Mouse (Mus musculus): ENCODE measurements around the gene Lrrc55.

The Lrrc55 gene

GRCm38 (mm10) chr2:85172071-85172762 is 24.8 kb downstream of the Lrrc55 start:
- DNase-seq (ENCODE audit: low read depth, low spot score), result no peak

GRCm38 (mm10) chr2:85168327-85168726 is 28.7 kb downstream of the Lrrc55 start:
- no peak for DNase-seq (ENCODE audit: low read depth, low spot score)

- DNase-seq (ENCODE audit: low read depth, low spot score), result no peak
These were observed 29.4 kb downstream of the Lrrc55 start for GRCm38 (mm10) chr2:85167624-85168023.

GRCm38 (mm10) chr2:85163311-85164047 is 33.5 kb downstream of the Lrrc55 start:
- no peak for DNase-seq (ENCODE audit: low read depth, low spot score)

GRCm38 (mm10) chr2:85161638-85162093 is 35.3 kb downstream of the Lrrc55 start:
- no peak for DNase-seq (ENCODE audit: low read depth, low spot score)

GRCm38 (mm10) chr2:85160901-85161637 is 35.9 kb downstream of the Lrrc55 start:
- no peak for DNase-seq (ENCODE audit: low read depth, low spot score)

- DNase-seq (ENCODE audit: low read depth, low spot score), result no peak
These were observed 39.6 kb downstream of the Lrrc55 start for GRCm38 (mm10) chr2:85157382-85157781.

GRCm38 (mm10) chr2:85156136-85156535 is 40.9 kb downstream of the Lrrc55 start:
- no peak for DNase-seq (ENCODE audit: low read depth, low spot score)

- no peak for DNase-seq (ENCODE audit: low read depth, low spot score)
These were observed 41.7 kb downstream of the Lrrc55 start for GRCm38 (mm10) chr2:85155334-85155733.

GRCm38 (mm10) chr2:85151233-85151632 is 45.8 kb downstream of the Lrrc55 start:
- DNase-seq (ENCODE audit: low read depth, low spot score), result no peak

- DNase-seq (ENCODE audit: low read depth, low spot score), result no peak
These were observed 46.6 kb downstream of the Lrrc55 start for GRCm38 (mm10) chr2:85150373-85150772.

GRCm38 (mm10) chr2:85147481-85147880 is 49.5 kb downstream of the Lrrc55 start:
- DNase-seq (ENCODE audit: low read depth, low spot score), result no peak

- no peak for DNase-seq (ENCODE audit: low read depth, low spot score)
These were observed 51.7 kb downstream of the Lrrc55 start for GRCm38 (mm10) chr2:85145346-85145745.

GRCm38 (mm10) chr2:85144908-85145307 is 52.1 kb downstream of the Lrrc55 start:
- no peak for DNase-seq (ENCODE audit: low read depth, low spot score)

- DNase-seq (ENCODE audit: low read depth, low spot score), result no peak
These were observed 56.2 kb downstream of the Lrrc55 start for GRCm38 (mm10) chr2:85140833-85141232.

GRCm38 (mm10) chr2:85139846-85140245 is 57.2 kb downstream of the Lrrc55 start:
- DNase-seq (ENCODE audit: low read depth, low spot score), result no peak

GRCm38 (mm10) chr2:85139393-85139792 is 57.6 kb downstream of the Lrrc55 start:
- DNase-seq (ENCODE audit: low read depth, low spot score), result no peak

- no peak for DNase-seq (ENCODE audit: low read depth, low spot score)
These were observed 58.9 kb downstream of the Lrrc55 start for GRCm38 (mm10) chr2:85138143-85138542.

GRCm38 (mm10) chr2:85137601-85138140 is 59.3 kb downstream of the Lrrc55 start:
- DNase-seq (ENCODE audit: low read depth, low spot score), result no peak

GRCm38 (mm10) chr2:85136831-85137520 is 60.0 kb downstream of the Lrrc55 start:
- no peak for DNase-seq (ENCODE audit: low read depth, low spot score)

GRCm38 (mm10) chr2:85136089-85136488 is 60.9 kb downstream of the Lrrc55 start, which contains the start of gene Aplnr:
Aplnr (plus strand) TSS chr2:85136225.
- no peak for DNase-seq (ENCODE audit: low read depth, low spot score)
